Mouse (Mus musculus) cortical plate, adult 2 months (tissue): ENCODE results near the gene Fam57a. TPM values are rescaled to one million over a fixed set of nuclear protein-coding genes. Genes with fewer than 3 reads are reported as not detected.

Experiments
- H3K27ac ChIP-seq: fragments of 200-500 bp; 2 replicates; pipeline ENCODE4 v1.5.1; 2012; ENCODE audit warnings: low read length, control low read depth, inconsistent platforms; ENCODE audit not compliant: insufficient read depth
- H3K4me1 ChIP-seq: fragments of 200-500 bp; 2 replicates; pipeline ENCODE4 v1.6.1; 2011; ENCODE audit warnings: low read length; ENCODE audit not compliant: control insufficient read depth, insufficient read depth
- H3K4me3 ChIP-seq: fragments of 200-500 bp; 2 replicates; pipeline ENCODE4 v1.5.1; 2011; ENCODE audit warnings: mild to moderate bottlenecking, low read length, control low read depth; ENCODE audit not compliant: insufficient read depth
- CTCF ChIP-seq: fragments of 200-500 bp; IDR thresholded peaks from 2 replicates; pipeline ENCODE4 v1.5.1; 2011; ENCODE audit warnings: mild to moderate bottlenecking, control low read depth, low read length; ENCODE audit not compliant: insufficient read depth; ENCODE audit errors: extremely low read depth
- POLR2A ChIP-seq: fragments of 200-500 bp; IDR thresholded peaks from 2 replicates; pipeline ENCODE4 v1.6.1; 2011; ENCODE audit warnings: mild to moderate bottlenecking, low read length, control low read depth; ENCODE audit not compliant: insufficient read depth; ENCODE audit errors: extremely low read depth
- polyA plus RNA-seq: library from polyadenylated mRNA; depleted of rRNA; stranded (reverse); fragments of >200 nt; gene quantifications from 2 replicates; pipeline ENCODE4 v1.2.3, GENCODE M21; 2012

Gene Fam57a
- polyA plus RNA-seq, 1 experiment: 32.3 TPM

DNA sequence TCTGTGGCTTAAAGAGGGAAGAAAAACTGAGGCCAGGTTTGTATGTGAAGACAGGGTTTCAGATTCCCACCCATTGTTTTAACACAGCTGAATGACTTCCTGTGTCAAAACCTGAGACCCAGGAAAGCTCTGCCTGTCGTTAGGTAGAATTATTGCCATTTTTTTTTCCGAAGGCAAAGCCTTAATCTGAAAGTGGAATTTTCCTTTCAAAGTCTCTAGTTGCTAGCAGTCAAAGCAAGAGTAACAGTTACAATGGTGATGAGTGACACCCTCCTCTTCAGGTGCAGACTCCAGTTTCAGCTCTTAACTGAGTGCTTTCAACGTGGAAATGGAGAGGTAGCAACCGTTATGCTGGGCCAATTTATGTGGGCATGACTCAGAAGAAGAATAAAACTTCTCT is 28.5 kb upstream of the Fam57a start:
- H3K4me3 ChIP-seq: no peak overlapping the region
- no peak overlapping the region for H3K27ac ChIP-seq
- TF ChIP-seq CTCF (no peak), POLR2A (no peak)
- H3K4me1 ChIP-seq: peaks cover 3% of the 10 kb centered on the region; the same call in 1 of the 2 replicates

GRCm38 (mm10) chr11:76153236-76153951 is 26.1 kb upstream of the Fam57a start:
- no peak overlapping the region for H3K27ac ChIP-seq
- TF ChIP-seq POLR2A (no peak), CTCF (no peak)
- no peaks in the 10 kb centered on the region; the same call in 1 of the 2 replicates for H3K4me1 ChIP-seq
- no peak overlapping the region for H3K4me3 ChIP-seq

- no peak for TF ChIP-seq CTCF
- no peak for TF ChIP-seq POLR2A
Measured at GRCm38 (mm10) chr11:76154200-76154599, 25.3 kb upstream of the Fam57a start.

DNA sequence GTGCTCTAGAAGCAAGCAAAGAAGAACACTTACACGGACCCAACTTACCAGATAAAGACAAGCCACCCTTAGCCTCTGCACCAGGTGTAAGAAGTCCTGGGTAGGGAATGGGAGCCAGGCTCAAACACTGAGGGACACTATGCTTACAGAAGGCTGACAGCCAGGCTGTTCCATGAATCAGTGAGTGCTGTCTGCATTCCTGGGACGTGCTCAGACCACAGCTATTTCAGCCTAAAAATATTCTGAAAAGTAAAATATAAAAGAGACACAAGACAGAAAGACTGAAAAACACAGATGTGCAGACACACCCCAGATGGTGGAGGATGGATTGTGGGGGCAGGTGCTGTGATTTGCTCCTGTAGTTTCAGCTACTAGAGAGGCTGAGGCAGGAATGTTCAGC is 24.6 kb upstream of the Fam57a start:
- TF ChIP-seq POLR2A: no peak
- no peak overlapping the region for H3K4me3 ChIP-seq
- no peaks in the 10 kb centered on the region for H3K4me1 ChIP-seq
- no peak overlapping the region for H3K27ac ChIP-seq

More at GRCm38 (mm10) chr11:76154200-76154599, 25.3 kb upstream of the Fam57a start:
- no peak overlapping the region for H3K27ac ChIP-seq
- H3K4me1 ChIP-seq: no peaks in the 10 kb centered on the region
- no peak overlapping the region for H3K4me3 ChIP-seq

GRCm38 (mm10) chr11:76158375-76158774 is 21.1 kb upstream of the Fam57a start:
- H3K4me3 ChIP-seq: no peak overlapping the region

GRCm38 (mm10) chr11:76160251-76160650 is 19.2 kb upstream of the Fam57a start:
- H3K4me1 ChIP-seq: no peaks in the 10 kb centered on the region
- H3K27ac ChIP-seq: no peak overlapping the region
- TF ChIP-seq CTCF: no peak
- TF ChIP-seq POLR2A: no peak
- H3K4me3 ChIP-seq: no peak overlapping the region

More at GRCm38 (mm10) chr11:76158375-76158774, 21.1 kb upstream of the Fam57a start:
- Histone ChIP-seq H3K4me1 (no peaks in the 10 kb centered on the region), H3K27ac (no peak overlapping the region)
- TF ChIP-seq CTCF: no peak
- no peak for TF ChIP-seq POLR2A

- Histone ChIP-seq H3K27ac (no peak overlapping the region), H3K4me3 (no peak overlapping the region), H3K4me1 (peaks cover 4% of the 10 kb centered on the region; the same call in 1 of the 2 replicates)
- TF ChIP-seq CTCF (no peak), POLR2A (no peak)
Measured at GRCm38 (mm10) chr11:76166657-76167056, 12.8 kb upstream of the Fam57a start.

DNA sequence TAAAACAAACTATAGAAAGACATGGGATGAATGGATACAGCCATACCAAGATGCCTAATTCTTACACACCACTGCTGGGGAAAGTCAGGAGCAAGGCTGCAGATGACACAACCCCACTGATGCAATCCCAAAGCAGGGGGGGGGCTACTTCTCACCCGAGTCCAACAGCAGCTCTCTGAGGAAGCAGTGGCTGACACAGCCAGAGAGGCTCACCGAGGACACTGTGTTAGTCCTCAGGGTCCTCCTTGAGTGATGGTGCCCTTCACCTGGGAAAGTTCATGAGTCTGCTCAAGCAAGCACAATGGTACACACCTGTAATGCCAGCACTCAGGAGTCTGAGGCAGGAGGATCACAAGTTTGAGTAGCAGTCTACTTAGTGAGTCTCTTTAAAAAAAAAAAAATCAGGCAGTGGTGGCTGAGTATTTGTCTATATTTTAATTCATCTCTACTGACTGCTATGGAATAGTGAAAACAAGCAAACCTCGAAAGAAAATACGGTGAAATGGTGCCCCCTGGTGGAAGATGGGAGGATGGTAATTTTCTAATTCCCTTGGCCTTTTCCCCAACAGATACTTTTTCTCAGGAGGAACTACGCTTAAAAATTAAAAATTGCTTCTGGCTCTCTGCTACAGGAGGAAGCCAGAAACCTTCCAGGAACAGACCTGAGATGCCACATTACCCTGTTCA is 12.2 kb upstream of the Fam57a start:
- Histone ChIP-seq H3K27ac (no peak overlapping the region), H3K4me1 (peaks cover 4% of the 10 kb centered on the region; the same call in 1 of the 2 replicates), H3K4me3 (no peak overlapping the region)
- peak; percentile 40; the same call in 1 of the 2 replicates for TF ChIP-seq CTCF
- no peak for TF ChIP-seq POLR2A

DNA sequence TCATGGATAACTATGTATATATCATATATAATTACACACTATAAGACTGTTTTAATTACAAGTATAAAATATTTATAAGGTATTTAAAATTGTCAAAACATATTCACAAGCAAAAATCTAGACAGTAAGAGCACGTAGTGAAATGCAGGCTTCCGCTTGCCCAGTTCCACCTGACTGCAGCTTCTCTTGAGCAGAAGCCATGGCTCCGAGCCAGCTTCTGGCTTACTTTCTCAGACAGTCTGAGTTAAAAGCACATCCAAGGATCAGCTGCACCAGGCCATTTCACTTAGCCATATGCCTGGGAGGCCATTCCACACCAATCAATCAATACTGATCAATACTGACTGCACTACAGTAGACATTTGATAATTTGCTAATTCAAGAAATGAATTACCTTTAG is 10.5 kb upstream of the Fam57a start:
- Histone ChIP-seq H3K4me3 (no peak overlapping the region), H3K27ac (no peak overlapping the region), H3K4me1 (peaks cover 4% of the 10 kb centered on the region; the same call in 1 of the 2 replicates)
- TF ChIP-seq POLR2A (no peak), CTCF (no peak)

GRCm38 (mm10) chr11:76170207-76170606 is 9.3 kb upstream of the Fam57a start:
- H3K27ac ChIP-seq: no peak overlapping the region
- TF ChIP-seq POLR2A (no peak), CTCF (no peak)

More at GRCm38 (mm10) chr11:76170207-76170606, 9.3 kb upstream of the Fam57a start:
- Histone ChIP-seq H3K4me1 (peaks cover 4% of the 10 kb centered on the region; the same call in 1 of the 2 replicates), H3K4me3 (no peak overlapping the region)
